Mouse (Mus musculus): Measurements from ENCODE around the gene Aspdh.

DNA sequence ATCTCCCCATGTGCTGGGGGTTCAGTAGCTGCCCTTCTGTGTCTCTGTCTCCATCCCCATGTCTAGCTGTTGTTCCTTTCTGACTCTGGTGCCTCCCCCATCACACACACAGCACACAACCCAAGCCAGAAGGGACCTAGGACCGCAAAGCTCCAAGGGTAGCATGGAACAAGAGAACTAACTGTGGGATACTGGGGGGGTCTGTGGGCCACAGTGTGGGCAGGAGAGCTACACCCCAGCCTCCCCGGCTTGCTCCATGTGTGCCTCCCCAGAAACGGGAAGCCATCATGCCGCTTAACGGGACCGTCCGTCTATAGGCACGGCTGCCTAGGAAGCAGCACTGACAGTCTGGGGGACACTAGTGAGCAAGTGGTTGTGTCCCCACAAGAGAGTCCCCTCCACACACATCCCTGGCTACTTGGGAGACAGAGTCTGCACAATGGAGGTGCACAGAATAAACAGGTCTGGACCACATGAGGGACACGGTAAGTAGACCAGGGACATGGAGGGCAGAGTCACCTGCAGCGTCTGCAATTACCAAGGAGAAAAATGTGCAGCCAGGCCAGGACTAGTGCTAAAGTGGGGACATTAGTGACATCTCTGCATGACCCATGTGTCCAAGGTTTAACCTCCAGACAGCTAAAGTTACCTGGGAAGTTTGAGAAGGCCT lies 1.5 kb upstream of the Aspdh start:
- TF ChIP-seq CTCF (IDR thresholded peaks at IDR 0.05; ENCODE audit: extremely low read depth, insufficient read depth, low read length) (no peak), POLR2A (IDR thresholded peaks at IDR 0.05; ENCODE audit: extremely low read depth, insufficient read depth, low read length) (no peak)

Data from cortical plate, adult 2 months (tissue).